Mouse (Mus musculus) hindbrain, embryonic 15.5 days (tissue): ENCODE results near the gene Gbp8. TPM values are rescaled to one million over a fixed set of nuclear protein-coding genes. Genes with fewer than 3 reads are reported as not detected.

ENCODE experiments used
- ATAC-seq: fragments of 200-750 bp; cut with Nextera tagmentation; 2 replicates; pipeline ENCODE4 v1.8.0; 2017; ENCODE audit warnings: low read depth, moderate number of reproducible peaks, moderate TSS enrichment; ENCODE audit not compliant: low FRiP score
- H3K27ac ChIP-seq: fragments of 300-500 bp; sonication (generic); replicated peaks from 2 replicates; pipeline ENCODE4 v1.5.1; 2015; ENCODE audit warnings: mild to moderate bottlenecking, inconsistent platforms
- H3K27me3 ChIP-seq: fragments of 300-500 bp; sonication (generic); 2 replicates; pipeline ENCODE4 v1.6.1; 2015; ENCODE audit warnings: control low read depth, inconsistent platforms
- H3K36me3 ChIP-seq: fragments of 300-500 bp; sonication (generic); 2 replicates; pipeline ENCODE4 v1.6.1; 2015; ENCODE audit warnings: control low read depth, inconsistent platforms
- H3K4me1 ChIP-seq: fragments of 300-500 bp; sonication (generic); replicated peaks from 2 replicates; pipeline ENCODE4 v1.6.1; 2015; ENCODE audit warnings: control low read depth, inconsistent platforms
- H3K4me2 ChIP-seq: fragments of 300-500 bp; sonication (generic); 2 replicates; pipeline ENCODE4 v1.6.1; 2015; ENCODE audit warnings: moderate library complexity, mild to moderate bottlenecking, inconsistent platforms
- H3K4me3 ChIP-seq: fragments of 300-500 bp; sonication (generic); 2 replicates; pipeline ENCODE4 v1.5.1; 2015; ENCODE audit warnings: mild to moderate bottlenecking, inconsistent platforms
- H3K9ac ChIP-seq: fragments of 300-500 bp; sonication (generic); 2 replicates; pipeline ENCODE4 v1.6.1; 2015; ENCODE audit warnings: inconsistent platforms
- H3K9me3 ChIP-seq: fragments of 300-500 bp; sonication (generic); 2 replicates; pipeline ENCODE4 v1.6.1; 2016; ENCODE audit warnings: control low read depth, inconsistent platforms
- WGBS: fragments of 180-500 bp; shearing (Covaris S2); methylation state at CpG from one replicate; pipeline ENCODE4 v1.1.7; 2015; 5-methylcytosine and 5-hydroxymethylcytosine counted together
- polyA plus RNA-seq: library from polyadenylated mRNA; unstranded; fragments of >200 nt; fragmentation: Nextera tagmentation; extraction: Ambion mirVana; gene quantifications from 2 replicates; pipeline ENCODE4 v1.2.1, GENCODE M21; 2015

Gbp8 gene
- polyA plus RNA-seq, 1 experiment from 2014 or later = 1.3 TPM

GRCm38 (mm10) chr5:105032362-105032761, 107.0 kb downstream of the Gbp8 start:
- Histone ChIP-seq H3K4me2 (no peak overlapping the region), H3K9me3 (no peaks in the 10 kb centered on the region), H3K4me1 (no peaks in the 10 kb centered on the region), H3K36me3 (no peaks in the 10 kb centered on the region), H3K4me3 (no peak overlapping the region), H3K27ac (no peak overlapping the region), H3K27me3 (no peaks in the 10 kb centered on the region), H3K9ac (no peak overlapping the region)
- 69% methylated on average over 2 of the region's 2 CpGs for whole genome bisulfite sequencing
- no peak for ATAC-seq

- H3K4me3 ChIP-seq = no peak overlapping the region
- no peaks in the 10 kb centered on the region for H3K27me3 ChIP-seq
- no peaks in the 10 kb centered on the region for H3K9me3 ChIP-seq
- no peak overlapping the region for H3K9ac ChIP-seq
- H3K4me1 ChIP-seq = no peaks in the 10 kb centered on the region
- H3K36me3 ChIP-seq = no peaks in the 10 kb centered on the region
- no peak overlapping the region for H3K4me2 ChIP-seq
- H3K27ac ChIP-seq = no peak overlapping the region
- WGBS = 88% methylated on average over 1 of the region's 1 CpGs
- no peak for ATAC-seq
Measured at GRCm38 (mm10) chr5:105012551-105012950, 126.8 kb downstream of the Gbp8 start.

- no peak overlapping the region for H3K4me2 ChIP-seq
- no peaks in the 10 kb centered on the region for H3K4me1 ChIP-seq
- ATAC-seq = no peak
- H3K9me3 ChIP-seq = no peaks in the 10 kb centered on the region
- H3K36me3 ChIP-seq = no peaks in the 10 kb centered on the region
- H3K4me3 ChIP-seq = no peak overlapping the region
- no peaks in the 10 kb centered on the region for H3K27me3 ChIP-seq
- 94% methylated on average over 4 of the region's 4 CpGs for WGBS
- H3K27ac ChIP-seq = no peak overlapping the region
- no peak overlapping the region for H3K9ac ChIP-seq
Measured at GRCm38 (mm10) chr5:105011570-105011969, 127.8 kb downstream of the Gbp8 start.

- Histone ChIP-seq H3K27ac (no peak overlapping the region), H3K4me1 (no peaks in the 10 kb centered on the region), H3K36me3 (no peaks in the 10 kb centered on the region), H3K27me3 (no peaks in the 10 kb centered on the region), H3K9ac (no peak overlapping the region), H3K9me3 (no peaks in the 10 kb centered on the region), H3K4me3 (no peak overlapping the region), H3K4me2 (no peak overlapping the region)
- ATAC-seq = no peak
Measured at GRCm38 (mm10) chr5:105010376-105010775, 129.0 kb downstream of the Gbp8 start.

GRCm38 (mm10) chr5:104989411-104989810, 149.9 kb downstream of the Gbp8 start:
- no peak overlapping the region for H3K4me3 ChIP-seq
- 90% methylated on average over 2 of the region's 2 CpGs for WGBS

GRCm38 (mm10) chr5:104988000-104988399, 151.3 kb downstream of the Gbp8 start:
- no peaks in the 10 kb centered on the region for H3K4me1 ChIP-seq
- no peak overlapping the region for H3K9ac ChIP-seq
- H3K4me2 ChIP-seq = no peak overlapping the region
- no peaks in the 10 kb centered on the region for H3K27me3 ChIP-seq
- H3K4me3 ChIP-seq = no peak overlapping the region
- 67% methylated on average over 2 of the region's 2 CpGs for WGBS
- no peak overlapping the region for H3K27ac ChIP-seq
- no peaks in the 10 kb centered on the region for H3K36me3 ChIP-seq
- no peaks in the 10 kb centered on the region for H3K9me3 ChIP-seq
- ATAC-seq = no peak

More at GRCm38 (mm10) chr5:104989411-104989810, 149.9 kb downstream of the Gbp8 start:
- Histone ChIP-seq H3K4me1 (no peaks in the 10 kb centered on the region), H3K4me2 (no peak overlapping the region), H3K27ac (no peak overlapping the region), H3K9ac (no peak overlapping the region), H3K9me3 (no peaks in the 10 kb centered on the region), H3K27me3 (no peaks in the 10 kb centered on the region), H3K36me3 (no peaks in the 10 kb centered on the region)
- ATAC-seq = no peak

GRCm38 (mm10) chr5:104986706-104987105, 152.6 kb downstream of the Gbp8 start:
- no peak overlapping the region for H3K9ac ChIP-seq
- H3K4me2 ChIP-seq = no peak overlapping the region
- H3K27ac ChIP-seq = no peak overlapping the region
- no peaks in the 10 kb centered on the region for H3K27me3 ChIP-seq
- H3K4me1 ChIP-seq = no peaks in the 10 kb centered on the region
- WGBS = 64% methylated on average over 1 of the region's 1 CpGs
- H3K9me3 ChIP-seq = no peaks in the 10 kb centered on the region
- H3K36me3 ChIP-seq = no peaks in the 10 kb centered on the region
- ATAC-seq = no peak
- no peak overlapping the region for H3K4me3 ChIP-seq

- WGBS = 33% methylated on average over 12 of the region's 12 CpGs
- Histone ChIP-seq H3K4me3 (no peak within 1 kb of the TSS), H3K9ac (no peak within 1 kb of the TSS), H3K27me3 (no peaks in the 10 kb centered on the region), H3K4me2 (no peak within 1 kb of the TSS), H3K27ac (no peak within 1 kb of the TSS), H3K9me3 (no peaks in the 10 kb centered on the region), H3K36me3 (no peaks in the 10 kb centered on the region), H3K4me1 (no peaks in the 10 kb centered on the region)
- no peak for ATAC-seq
Measured at GRCm38 (mm10) chr5:104982535-104982934, 156.8 kb downstream of the Gbp8 start, which contains the start of gene Abcg3. Gene Abcg3 (minus strand): TSS chr5:104982718.

GRCm38 (mm10) chr5:104979040-104979513, 160.3 kb downstream of the Gbp8 start:
- no peak for ATAC-seq
- no peaks in the 10 kb centered on the region for H3K36me3 ChIP-seq
- H3K9me3 ChIP-seq = no peaks in the 10 kb centered on the region
- H3K4me2 ChIP-seq = no peak overlapping the region
- no peak overlapping the region for H3K27ac ChIP-seq
- no peak overlapping the region for H3K9ac ChIP-seq
- no peaks in the 10 kb centered on the region for H3K27me3 ChIP-seq
- no peaks in the 10 kb centered on the region for H3K4me1 ChIP-seq
- no peak overlapping the region for H3K4me3 ChIP-seq
- WGBS = 69% methylated on average over 2 of the region's 2 CpGs

Other genes with a start within 250 kb of the Gbp8 start
- gene Abcg3, start 156.8 kb downstream of the Gbp8 start, polyA plus RNA-seq = 0.45 and 0.48 TPM in 2 replicates
- gene Gbp9, start within 50 bp of the Gbp8 start, polyA plus RNA-seq = 1.7 and 1.8 TPM in 2 replicates
- 3.3 and 4.0 TPM in 2 replicates for gene Gbp4, start within 50 bp of the Gbp8 start, polyA plus RNA-seq
- gene Gbp10, start 100.0 kb upstream of the Gbp8 start, polyA plus RNA-seq = 1.6 and 2.1 TPM in 2 replicates
- 0.38 and 0.58 TPM in 2 replicates for gene Gm43302, start 154.2 kb upstream of the Gbp8 start, polyA plus RNA-seq
- gene Gbp6, start 154.2 kb upstream of the Gbp8 start, polyA plus RNA-seq = 3.5 and 4.4 TPM in 2 replicates